Mouse (Mus musculus) hindbrain, embryonic 14.5 days (tissue): Measurements from ENCODE around the gene Jsrp1. TPM values are rescaled to one million over a fixed set of nuclear protein-coding genes. Genes with fewer than 3 reads are reported as not detected.
"Not testable (repeated sequence)": the region's sequence is repeated elsewhere in the genome, so short reads cannot be mapped to it uniquely, and the experiment has no call there.

ENCODE experiments used
- ATAC-seq: fragments of 200-750 bp; cut with Nextera tagmentation; 2 replicates; pipeline ENCODE4 v1.8.0; 2017; ENCODE audit warnings: moderate number of reproducible peaks, mild to moderate bottlenecking, moderate TSS enrichment, moderate library complexity; ENCODE audit not compliant: low FRiP score
- DNase-seq: peaks from one replicate; pipeline ENCODE4 v3.0.0-alpha.2; 2015; ENCODE audit warnings: low spot score
- H3K27ac ChIP-seq: fragments of 300-500 bp; sonication (generic); 2 replicates; pipeline ENCODE4 v1.5.1; 2014; ENCODE audit warnings: mild to moderate bottlenecking, moderate library complexity
- H3K27me3 ChIP-seq: fragments of 300-500 bp; sonication (generic); 2 replicates; pipeline ENCODE4 v1.6.1; 2014; ENCODE audit warnings: mild to moderate bottlenecking, low read length, mixed read lengths; ENCODE audit not compliant: control insufficient read depth, insufficient read depth
- H3K36me3 ChIP-seq: fragments of 300-500 bp; sonication (generic); replicated peaks from 2 replicates; pipeline ENCODE4 v1.6.1; 2014; ENCODE audit not compliant: control insufficient read depth, insufficient read depth
- H3K4me1 ChIP-seq: fragments of 300-500 bp; sonication (generic); replicated peaks from 2 replicates; pipeline ENCODE4 v1.6.1; 2014; ENCODE audit warnings: antibody characterized with exemption, low read length, mixed read lengths; ENCODE audit not compliant: control insufficient read depth, insufficient read depth
- H3K4me2 ChIP-seq: fragments of 300-500 bp; sonication (generic); replicated peaks from 2 replicates; pipeline ENCODE4 v1.6.1; 2014; ENCODE audit warnings: mild to moderate bottlenecking, moderate library complexity
- H3K4me3 ChIP-seq: fragments of 300-500 bp; sonication (generic); replicated peaks from 2 replicates; pipeline ENCODE4 v1.5.1; 2014; ENCODE audit warnings: mild to moderate bottlenecking, low read length
- H3K9ac ChIP-seq: fragments of 300-500 bp; sonication (generic); 2 replicates; pipeline ENCODE4 v1.6.1; 2014
- H3K9me3 ChIP-seq: fragments of 300-500 bp; sonication (generic); 2 replicates; pipeline ENCODE4 v1.6.1; 2016; ENCODE audit warnings: low read length; ENCODE audit not compliant: control insufficient read depth
- WGBS: fragments of 180-500 bp; shearing (Covaris S2); extraction: QIAGEN DNeasy Blood & Tissue Kit; methylation state at CpG from one replicate; pipeline ENCODE4 v1.1.7; 2014; 5-methylcytosine and 5-hydroxymethylcytosine counted together
- polyA plus RNA-seq: library from polyadenylated mRNA; unstranded; fragments of >200 nt; fragmentation: Nextera tagmentation; extraction: Ambion mirVana; gene quantifications from 2 replicates; pipeline ENCODE4 v1.2.1, GENCODE M21; 2014

Jsrp1 gene
- polyA plus RNA-seq, 1 experiment from 2014 or later = 0.96 TPM

DNA sequence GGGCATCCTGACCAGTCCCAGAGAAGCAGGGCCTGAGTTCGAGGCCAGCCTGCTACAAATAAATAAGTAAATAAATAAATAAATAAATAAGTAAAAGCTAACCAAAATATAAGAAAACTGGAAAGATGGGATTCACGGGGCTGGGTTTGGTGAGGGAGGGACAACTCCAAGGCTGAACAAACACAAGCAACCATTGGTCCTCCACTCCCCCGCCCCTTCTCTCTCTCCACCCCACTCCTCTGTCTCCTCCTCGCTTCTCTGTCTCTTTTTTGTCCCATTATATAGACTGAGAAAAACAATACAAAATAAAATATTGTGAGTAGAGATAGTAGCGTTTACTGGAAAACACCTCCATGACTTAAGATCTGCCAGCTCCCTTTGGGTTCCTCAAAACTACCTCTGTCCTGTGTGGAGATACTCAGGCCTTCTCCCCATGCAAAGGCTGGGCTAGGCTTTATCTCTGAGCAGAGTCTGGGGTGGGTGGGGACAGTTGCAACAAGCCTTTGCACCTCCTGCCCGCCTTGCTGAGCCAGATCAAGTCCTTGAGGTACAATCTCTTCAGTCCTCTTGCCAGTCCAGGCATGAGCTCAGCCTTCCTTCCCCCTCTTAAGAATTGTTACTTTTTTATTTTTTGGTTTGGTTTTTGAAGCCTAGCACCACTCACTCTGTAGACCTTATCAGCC, 5.4 kb upstream of the Jsrp1 start:
- Histone ChIP-seq H3K27me3 (no peaks in the 10 kb centered on the region), H3K4me3 (no peak overlapping the region), H3K9me3 (no peaks in the 10 kb centered on the region), H3K27ac (no peak overlapping the region), H3K36me3 (no peaks in the 10 kb centered on the region), H3K4me2 (no peak overlapping the region), H3K9ac (no peak overlapping the region), H3K4me1 (no peaks in the 10 kb centered on the region)
- no peak for DNase-seq
- no peak for ATAC-seq
- WGBS = 58% methylated on average over 6 of the region's 6 CpGs

- not testable (repeated sequence) for DNase-seq, H3K27me3 ChIP-seq, H3K4me1 ChIP-seq, H3K36me3 ChIP-seq, ATAC-seq, H3K4me2 ChIP-seq, H3K9ac ChIP-seq, H3K4me3 ChIP-seq, H3K27ac ChIP-seq, H3K9me3 ChIP-seq
- WGBS = 82% methylated on average over 7 of the region's 7 CpGs
Observed at GRCm38 (mm10) chr10:80817955-80818354, 4.7 kb upstream of the Jsrp1 start.

DNA sequence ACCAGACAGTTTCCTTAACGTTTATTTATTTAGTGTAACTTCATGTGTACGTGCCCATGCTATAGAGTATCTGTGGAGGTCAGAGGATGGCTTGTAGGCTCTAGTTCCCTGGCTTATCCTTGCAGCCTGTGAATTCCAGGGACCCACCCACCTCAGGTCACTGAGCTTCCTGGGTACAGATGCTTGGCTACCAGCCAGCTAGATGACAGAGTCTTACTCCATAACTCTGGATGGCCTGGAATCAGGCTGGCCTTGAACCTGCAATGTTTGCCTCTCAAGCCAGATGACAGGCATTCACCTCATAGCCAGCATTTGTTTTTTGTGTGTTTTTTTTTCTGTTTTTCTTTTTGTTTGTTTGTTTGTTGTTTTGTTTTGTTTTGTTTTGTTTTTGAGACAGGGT, 3.9 kb upstream of the Jsrp1 start:
- H3K27me3 ChIP-seq = no peaks in the 10 kb centered on the region
- no peak overlapping the region for H3K4me2 ChIP-seq
- no peak overlapping the region for H3K27ac ChIP-seq
- no peaks in the 10 kb centered on the region for H3K9me3 ChIP-seq
- no peak overlapping the region for H3K4me3 ChIP-seq
- no peaks in the 10 kb centered on the region for H3K36me3 ChIP-seq
- ATAC-seq (no peak), DNase-seq (no peak)
- no peaks in the 10 kb centered on the region for H3K4me1 ChIP-seq
- 80% methylated on average over 2 of the region's 2 CpGs for WGBS
- H3K9ac ChIP-seq = no peak overlapping the region

- not testable (repeated sequence) for H3K27ac ChIP-seq, H3K4me2 ChIP-seq, H3K36me3 ChIP-seq, DNase-seq, H3K9me3 ChIP-seq, H3K4me3 ChIP-seq, ATAC-seq, H3K4me1 ChIP-seq, H3K27me3 ChIP-seq, H3K9ac ChIP-seq
- 82% methylated on average over 3 of the region's 3 CpGs for WGBS
Observed at GRCm38 (mm10) chr10:80816303-80816702, 3.0 kb upstream of the Jsrp1 start.

GRCm38 (mm10) chr10:80814800-80815199, 1.5 kb upstream of the Jsrp1 start:
- ATAC-seq (no peak), DNase-seq (no peak)
- Histone ChIP-seq H3K9me3 (no peaks in the 10 kb centered on the region), H3K27ac (no peak overlapping the region), H3K4me2 (no peak overlapping the region), H3K4me3 (no peak overlapping the region), H3K4me1 (no peaks in the 10 kb centered on the region), H3K36me3 (no peaks in the 10 kb centered on the region), H3K27me3 (peaks cover 7% of the 10 kb centered on the region), H3K9ac (no peak overlapping the region)
- WGBS = 59% methylated on average over 7 of the region's 7 CpGs

- Histone ChIP-seq H3K4me1 (peaks cover 7% of the 10 kb centered on the region), H3K36me3 (no peaks in the 10 kb centered on the region), H3K9me3 (no peaks in the 10 kb centered on the region), H3K4me2 (no peak overlapping the region), H3K4me3 (no peak overlapping the region), H3K27ac (no peak overlapping the region), H3K9ac (no peak overlapping the region), H3K27me3 (peaks cover 18% of the 10 kb centered on the region)
- DNase-seq (no peak), ATAC-seq (no peak)
- 63% methylated on average over 5 of the region's 5 CpGs for WGBS
Observed at GRCm38 (mm10) chr10:80812391-80813041, 782 bp downstream of the Jsrp1 start.

DNA sequence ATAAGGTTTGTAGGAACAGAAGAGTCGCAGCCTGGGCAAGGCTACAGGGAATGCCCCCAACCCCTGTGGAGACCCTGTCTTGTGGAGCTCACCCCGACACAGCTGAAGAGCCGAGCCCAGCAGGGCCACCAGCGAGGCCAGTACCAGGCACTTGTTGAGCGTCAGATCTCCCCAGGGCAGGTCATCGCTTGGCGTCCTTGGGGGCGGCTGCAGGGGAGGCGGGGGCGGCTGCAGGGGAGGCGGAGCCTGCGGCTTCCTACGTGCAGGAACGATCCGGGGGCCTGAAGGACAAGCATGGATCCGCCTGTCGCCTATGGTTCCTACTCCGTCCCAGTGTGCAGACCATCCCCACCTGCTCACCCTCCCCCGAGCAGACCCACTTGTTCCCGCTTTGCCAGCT, 3.2 kb downstream of the Jsrp1 start:
- 3% methylated on average over 20 of the region's 20 CpGs for WGBS
- Histone ChIP-seq H3K9ac (no peak overlapping the region), H3K4me2 (no peak overlapping the region; the same call in 1 of the 2 replicates)

GRCm38 (mm10) chr10:80808985-80809632, 4.2 kb downstream of the Jsrp1 start:
- peaks cover 16% of the 10 kb centered on the region for H3K4me1 ChIP-seq
- H3K36me3 ChIP-seq = peaks cover 14% of the 10 kb centered on the region
- DNase-seq (no peak), ATAC-seq (no peak)
- WGBS = 4% methylated on average over 17 of the region's 18 CpGs
- peak overlapping the region; percentile 23 for H3K4me2 ChIP-seq
- no peaks in the 10 kb centered on the region for H3K9me3 ChIP-seq
- H3K27ac ChIP-seq = no peak overlapping the region
- H3K9ac ChIP-seq = peak overlapping the region; percentile 0; the same call in 1 of the 2 replicates
- 0 out of 2 replicates have a peak overlapping the region, but pooled peaks have one; percentile 1 for H3K4me3 ChIP-seq
- H3K27me3 ChIP-seq = peaks cover 18% of the 10 kb centered on the region

More for the DNA sequence above, 3.2 kb downstream of the Jsrp1 start:
- no peak for DNase-seq
- Histone ChIP-seq H3K27ac (no peak overlapping the region), H3K4me3 (no peak overlapping the region), H3K27me3 (peaks cover 18% of the 10 kb centered on the region), H3K36me3 (peaks cover 4% of the 10 kb centered on the region), H3K4me1 (peaks cover 16% of the 10 kb centered on the region), H3K9me3 (no peaks in the 10 kb centered on the region)
- no peak for ATAC-seq
